Mouse (Mus musculus) splenic B cell, adult 2 months (primary cell): ENCODE measurements at regions not wholly inside any gene's neighbourhood (a gene's known extent, or its start where the extent isn't known, plus 50 kb on each side); places are given as distances from the start of the nearest gene placed in this dataset.

ENCODE experiments used
- DNase-seq: peaks from one replicate; pipeline ENCODE4 v3.0.0-alpha.2; 2011; ENCODE audit warnings: low read depth, low spot score
- H3K27me3 ChIP-seq: 2 replicates; pipeline ENCODE4 v1.6.1; 2012; ENCODE audit warnings: mild to moderate bottlenecking, low read length, moderate library complexity, mixed read lengths; ENCODE audit not compliant: control insufficient read depth, poor library complexity, insufficient read depth, severe bottlenecking
- H3K36me3 ChIP-seq: 2 replicates; pipeline ENCODE4 v1.6.1; 2012; ENCODE audit warnings: mild to moderate bottlenecking, low read length, moderate library complexity, mixed read lengths; ENCODE audit not compliant: control insufficient read depth, poor library complexity, insufficient read depth, severe bottlenecking

DNA sequence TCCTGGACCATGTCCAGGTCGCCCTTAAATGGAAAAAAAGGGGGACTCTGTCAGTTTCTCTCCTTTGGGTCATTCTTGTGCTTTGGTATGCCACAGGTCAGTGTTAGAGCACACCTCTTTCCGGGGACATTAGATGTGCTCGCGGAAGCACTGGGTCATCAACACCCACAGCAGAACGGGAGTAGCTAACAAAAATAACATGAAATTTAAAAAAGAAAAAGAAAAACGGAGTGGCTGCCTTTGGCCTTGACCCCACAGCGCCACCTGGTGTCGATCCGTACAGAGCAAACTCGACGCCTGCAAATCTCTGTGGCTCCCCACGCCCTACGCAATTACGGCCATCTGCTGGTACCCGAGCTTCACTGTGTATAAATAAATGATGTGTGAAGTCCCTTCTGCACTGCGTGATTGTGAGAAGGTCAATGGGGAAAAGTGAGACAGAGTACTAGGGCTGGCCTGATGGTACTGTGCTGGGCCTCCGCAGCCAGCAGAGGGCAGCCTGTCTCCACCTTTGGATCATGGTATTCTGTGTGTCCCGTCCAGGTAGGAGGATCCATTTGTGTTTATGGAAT, 99.0 kb upstream of the Slc7a12 start:
- H3K27me3 ChIP-seq, result no peaks in the 10 kb centered on the region
- peak; percentile 63 for DNase-seq
- no peaks in the 10 kb centered on the region for H3K36me3 ChIP-seq

DNA sequence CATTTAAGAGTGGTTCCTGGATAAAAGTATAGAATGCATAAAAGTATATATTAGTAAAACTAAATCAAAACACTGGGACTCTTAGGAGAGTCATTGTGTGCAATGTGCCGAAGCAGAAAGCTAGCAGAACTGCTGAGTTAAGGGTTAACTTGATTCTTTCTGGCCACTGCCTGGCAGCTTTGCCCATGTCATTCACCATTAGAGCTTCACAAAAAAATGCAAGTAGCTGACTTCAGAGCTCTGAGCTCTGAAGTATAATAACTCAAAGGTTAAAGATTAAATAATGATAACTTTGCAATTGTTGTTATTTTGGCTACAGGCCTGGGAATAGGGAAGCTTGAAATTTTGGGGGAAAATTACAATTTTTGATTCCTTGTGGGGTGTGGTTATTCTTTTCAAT, 89.8 kb upstream of the Slc7a12 start:
- Histone ChIP-seq H3K36me3 (no peaks in the 10 kb centered on the region), H3K27me3 (no peaks in the 10 kb centered on the region)
- no peak for DNase-seq

DNA sequence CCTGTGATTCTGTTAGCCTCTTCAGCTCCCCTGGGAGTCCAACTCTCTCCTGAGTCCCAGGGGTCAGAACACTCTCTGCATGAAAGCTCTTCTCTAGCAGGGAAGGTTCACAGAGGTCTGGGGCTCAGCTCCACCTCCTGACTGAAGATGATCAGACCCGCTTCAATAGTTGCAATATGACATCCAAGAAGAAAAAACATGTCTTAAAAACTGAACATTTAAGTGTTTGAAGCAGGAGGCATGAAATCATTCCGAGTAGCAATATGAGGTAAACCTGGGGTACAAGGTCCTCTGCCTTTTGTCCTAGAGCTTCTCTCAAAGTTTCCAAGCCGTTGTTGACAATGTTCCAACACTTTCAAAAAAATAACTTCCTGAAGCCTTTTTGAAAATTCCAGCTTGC, 81.8 kb upstream of the Slc7a12 start:
- DNase-seq, result no peak
- Histone ChIP-seq H3K27me3 (no peaks in the 10 kb centered on the region), H3K36me3 (no peaks in the 10 kb centered on the region)

DNA sequence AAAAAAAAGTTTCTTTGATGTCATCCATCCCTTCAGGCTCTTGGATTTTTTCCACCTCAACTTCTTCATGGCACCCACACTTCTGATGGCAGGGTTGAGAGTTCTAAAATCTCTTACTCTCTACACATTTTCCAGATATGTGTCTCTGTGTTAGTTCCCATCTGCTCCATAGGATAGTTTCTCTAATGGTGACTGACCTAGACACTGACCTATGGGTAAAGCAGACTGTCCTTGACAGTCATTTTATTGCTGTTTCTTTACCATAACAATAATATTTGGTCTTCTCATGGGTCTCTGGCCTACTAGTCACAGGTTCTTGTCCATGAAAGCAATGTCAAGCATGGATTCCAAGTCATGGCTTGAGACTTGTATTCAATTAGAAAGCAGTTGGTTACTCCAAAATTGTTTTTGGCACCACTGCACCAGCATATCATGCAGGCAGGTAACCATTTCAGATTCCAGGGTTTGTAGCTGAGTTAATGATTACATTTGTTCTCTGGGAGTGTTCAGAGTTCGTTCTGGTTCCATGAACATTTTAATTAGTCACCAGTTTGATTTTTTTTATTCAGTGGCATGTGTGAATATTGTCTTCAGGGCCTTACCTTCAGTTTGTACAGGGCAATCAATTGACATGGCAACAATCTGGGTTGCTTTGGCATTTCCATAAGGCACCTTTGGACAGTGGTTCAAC, 71.9 kb upstream of the Slc7a12 start:
- DNase-seq, result no peak
- Histone ChIP-seq H3K27me3 (no peaks in the 10 kb centered on the region), H3K36me3 (no peaks in the 10 kb centered on the region)
